Mouse (Mus musculus): Measurements from ENCODE around the gene F2. TPM values are rescaled to one million over a fixed set of nuclear protein-coding genes. Genes with fewer than 3 reads are reported as not detected.

F2 gene
- polyA plus RNA-seq, 1 experiment from 2014 or later, result 0.61 TPM

- peak overlapping the region; percentile 17; the same call in 1 of the 2 replicates for H3K27ac ChIP-seq (ENCODE audit: low read length)
- H3K4me1 ChIP-seq (ENCODE audit: control insufficient read depth, insufficient read depth, low read length), result no peaks in the 10 kb centered on the region
- H3K9ac ChIP-seq (replicated peaks; ENCODE audit: low read depth, low read length), result no peak overlapping the region
- no peak overlapping the region for H3K4me2 ChIP-seq (replicated peaks; ENCODE audit: low read depth, low read length)
- 50% methylated on average over 2 of the region's 2 CpGs for WGBS
- no peak overlapping the region for H3K4me3 ChIP-seq (ENCODE audit: low read depth, low read length)
- no peaks in the 10 kb centered on the region for H3K27me3 ChIP-seq (ENCODE audit: control insufficient read depth, insufficient read depth, low read length)
- peaks cover 64% of the 10 kb centered on the region for H3K36me3 ChIP-seq (ENCODE audit: control insufficient read depth, insufficient read depth, low read length)
- ATAC-seq (ENCODE audit: insufficient number of reproducible peaks, insufficient read depth, low FRiP score, low read depth), result peak; percentile 82
- H3K9me3 ChIP-seq (ENCODE audit: control insufficient read depth, low read depth, low read length), result no peaks in the 10 kb centered on the region
Observed at GRCm38 (mm10) chr2:91667747-91668146, 31.5 kb upstream of the F2 start.

- no peak overlapping the region for H3K4me2 ChIP-seq (replicated peaks; ENCODE audit: low read depth, low read length)
- ATAC-seq (ENCODE audit: insufficient number of reproducible peaks, insufficient read depth, low FRiP score, low read depth), result no peak
- no peak overlapping the region for H3K9ac ChIP-seq (replicated peaks; ENCODE audit: low read depth, low read length)
- no peaks in the 10 kb centered on the region for H3K4me1 ChIP-seq (ENCODE audit: control insufficient read depth, insufficient read depth, low read length)
- H3K4me3 ChIP-seq (ENCODE audit: low read depth, low read length), result no peak overlapping the region
- no peaks in the 10 kb centered on the region for H3K9me3 ChIP-seq (ENCODE audit: control insufficient read depth, low read depth, low read length)
- H3K27ac ChIP-seq (ENCODE audit: low read length), result no peak overlapping the region
- peaks cover 68% of the 10 kb centered on the region for H3K36me3 ChIP-seq (ENCODE audit: control insufficient read depth, insufficient read depth, low read length)
- H3K27me3 ChIP-seq (ENCODE audit: control insufficient read depth, insufficient read depth, low read length), result no peaks in the 10 kb centered on the region
- WGBS, result 93% methylated on average over 6 of the region's 6 CpGs
Observed at GRCm38 (mm10) chr2:91666386-91666910, 30.2 kb upstream of the F2 start.

DNA sequence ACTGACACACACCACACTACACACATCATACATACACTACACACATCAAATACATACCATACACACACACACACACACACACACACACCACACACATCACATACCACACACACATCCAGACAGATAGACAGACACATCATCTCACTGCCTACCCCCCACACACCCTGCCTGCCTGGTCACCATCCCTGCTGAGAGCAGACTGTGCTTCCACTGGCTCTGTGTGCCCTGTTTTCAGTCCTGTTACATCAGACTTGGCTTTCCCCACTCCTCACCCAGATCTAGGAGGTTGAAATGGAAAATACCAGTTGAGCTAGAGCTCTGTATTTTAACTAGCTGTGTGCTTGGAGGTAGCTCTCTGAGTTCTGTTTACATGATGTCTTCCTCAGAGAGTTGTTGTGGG, 28.6 kb upstream of the F2 start:
- H3K9ac ChIP-seq (replicated peaks; ENCODE audit: low read depth, low read length), result no peak overlapping the region
- no peak overlapping the region for H3K4me2 ChIP-seq (replicated peaks; ENCODE audit: low read depth, low read length)

DNA sequence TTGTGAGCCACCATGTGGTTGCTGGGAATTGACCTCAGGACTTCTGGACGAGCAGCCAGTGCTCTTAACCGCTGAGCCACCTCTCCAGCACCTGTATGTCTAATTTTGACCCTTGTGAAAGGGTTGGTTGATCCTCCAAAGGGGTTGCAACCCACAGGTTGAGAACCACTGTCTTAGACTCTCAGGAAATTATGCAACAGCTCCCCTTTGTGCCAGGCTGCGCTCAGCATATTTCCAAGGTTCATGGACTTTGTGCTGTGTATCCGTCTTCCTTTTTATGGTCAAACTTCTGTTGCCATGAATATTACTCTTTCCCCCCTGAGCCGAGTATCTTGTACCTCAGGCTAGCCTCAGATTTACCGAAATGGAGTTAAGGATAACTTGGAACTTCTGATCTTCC, 24.8 kb upstream of the F2 start:
- Histone ChIP-seq H3K36me3 (ENCODE audit: control insufficient read depth, insufficient read depth, low read length) (peaks cover 65% of the 10 kb centered on the region), H3K9ac (replicated peaks; ENCODE audit: low read depth, low read length) (no peak overlapping the region), H3K4me3 (ENCODE audit: low read depth, low read length) (no peak overlapping the region), H3K4me1 (ENCODE audit: control insufficient read depth, insufficient read depth, low read length) (no peaks in the 10 kb centered on the region), H3K27me3 (ENCODE audit: control insufficient read depth, insufficient read depth, low read length) (no peaks in the 10 kb centered on the region), H3K27ac (ENCODE audit: low read length) (no peak overlapping the region), H3K9me3 (ENCODE audit: control insufficient read depth, low read depth, low read length) (no peaks in the 10 kb centered on the region), H3K4me2 (replicated peaks; ENCODE audit: low read depth, low read length) (no peak overlapping the region)
- no peak for ATAC-seq (ENCODE audit: insufficient number of reproducible peaks, insufficient read depth, low FRiP score, low read depth)
- 91% methylated on average over 6 of the region's 6 CpGs for WGBS

More for the DNA sequence above, 28.6 kb upstream of the F2 start:
- Histone ChIP-seq H3K27ac (ENCODE audit: low read length) (no peak overlapping the region), H3K4me3 (ENCODE audit: low read depth, low read length) (no peak overlapping the region), H3K4me1 (ENCODE audit: control insufficient read depth, insufficient read depth, low read length) (no peaks in the 10 kb centered on the region), H3K27me3 (ENCODE audit: control insufficient read depth, insufficient read depth, low read length) (no peaks in the 10 kb centered on the region), H3K9me3 (ENCODE audit: control insufficient read depth, low read depth, low read length) (no peaks in the 10 kb centered on the region), H3K36me3 (ENCODE audit: control insufficient read depth, insufficient read depth, low read length) (peaks cover 64% of the 10 kb centered on the region)
- ATAC-seq (ENCODE audit: insufficient number of reproducible peaks, insufficient read depth, low FRiP score, low read depth), result no peak

DNA sequence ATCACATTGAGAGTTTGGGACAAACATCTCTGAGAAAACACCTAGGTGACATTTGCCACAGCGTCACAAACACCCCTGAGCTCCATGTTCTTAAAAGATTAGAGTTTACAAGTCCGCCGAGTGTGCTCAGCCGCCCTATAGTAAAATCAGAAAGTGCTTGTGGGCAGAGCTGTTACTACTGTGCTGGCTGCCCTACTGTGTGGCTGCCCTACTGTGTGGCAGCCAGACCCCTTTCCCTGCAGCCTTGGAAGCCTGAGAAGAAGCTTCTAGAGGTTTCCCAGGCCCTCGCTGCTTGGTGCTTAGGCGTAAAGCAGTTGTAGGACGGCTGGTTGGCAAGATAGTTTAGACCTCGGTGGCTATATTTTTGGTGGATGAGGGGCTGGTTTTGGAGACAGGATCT, 23.4 kb upstream of the F2 start:
- no peak for ATAC-seq (ENCODE audit: insufficient number of reproducible peaks, insufficient read depth, low FRiP score, low read depth)
- Histone ChIP-seq H3K9ac (replicated peaks; ENCODE audit: low read depth, low read length) (no peak overlapping the region), H3K4me3 (ENCODE audit: low read depth, low read length) (no peak overlapping the region), H3K4me1 (ENCODE audit: control insufficient read depth, insufficient read depth, low read length) (no peaks in the 10 kb centered on the region), H3K9me3 (ENCODE audit: control insufficient read depth, low read depth, low read length) (no peaks in the 10 kb centered on the region), H3K4me2 (replicated peaks; ENCODE audit: low read depth, low read length) (no peak overlapping the region), H3K36me3 (ENCODE audit: control insufficient read depth, insufficient read depth, low read length) (peaks cover 74% of the 10 kb centered on the region), H3K27me3 (ENCODE audit: control insufficient read depth, insufficient read depth, low read length) (no peaks in the 10 kb centered on the region), H3K27ac (ENCODE audit: low read length) (no peak overlapping the region)
- WGBS, result 94% methylated on average over 8 of the region's 8 CpGs

DNA sequence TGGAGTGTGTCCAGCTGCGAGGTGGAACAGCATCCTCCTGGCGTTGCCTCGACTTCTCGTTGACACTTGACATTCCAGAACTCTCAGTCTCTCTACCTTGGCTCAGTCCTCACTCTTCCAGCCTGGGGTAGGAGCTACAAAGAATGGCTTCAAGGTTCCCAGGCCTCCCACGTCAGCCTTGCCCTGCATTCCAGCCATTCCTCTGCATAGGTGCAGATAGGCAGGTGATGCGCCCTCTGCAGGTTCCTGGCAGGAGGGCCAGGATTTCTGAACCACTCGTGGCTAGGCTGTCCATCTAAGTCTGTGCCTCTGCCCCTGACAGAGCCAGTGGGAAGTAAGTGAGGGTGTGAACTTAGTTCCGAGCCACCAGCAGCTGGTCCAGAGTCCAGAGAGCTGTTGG, 20.6 kb upstream of the F2 start:
- Histone ChIP-seq H3K27me3 (ENCODE audit: control insufficient read depth, insufficient read depth, low read length) (no peaks in the 10 kb centered on the region), H3K36me3 (ENCODE audit: control insufficient read depth, insufficient read depth, low read length) (peaks cover 64% of the 10 kb centered on the region), H3K27ac (ENCODE audit: low read length) (no peak overlapping the region), H3K9me3 (ENCODE audit: control insufficient read depth, low read depth, low read length) (no peaks in the 10 kb centered on the region), H3K4me3 (ENCODE audit: low read depth, low read length) (no peak overlapping the region), H3K4me2 (replicated peaks; ENCODE audit: low read depth, low read length) (no peak overlapping the region), H3K9ac (replicated peaks; ENCODE audit: low read depth, low read length) (no peak overlapping the region), H3K4me1 (ENCODE audit: control insufficient read depth, insufficient read depth, low read length) (peaks cover 4% of the 10 kb centered on the region; the same call in 1 of the 2 replicates)
- 55% methylated on average over 8 of the region's 8 CpGs for WGBS
- 0 out of 2 replicates have a peak, but pooled peaks have one; percentile 33 for ATAC-seq (ENCODE audit: insufficient number of reproducible peaks, insufficient read depth, low FRiP score, low read depth)

DNA sequence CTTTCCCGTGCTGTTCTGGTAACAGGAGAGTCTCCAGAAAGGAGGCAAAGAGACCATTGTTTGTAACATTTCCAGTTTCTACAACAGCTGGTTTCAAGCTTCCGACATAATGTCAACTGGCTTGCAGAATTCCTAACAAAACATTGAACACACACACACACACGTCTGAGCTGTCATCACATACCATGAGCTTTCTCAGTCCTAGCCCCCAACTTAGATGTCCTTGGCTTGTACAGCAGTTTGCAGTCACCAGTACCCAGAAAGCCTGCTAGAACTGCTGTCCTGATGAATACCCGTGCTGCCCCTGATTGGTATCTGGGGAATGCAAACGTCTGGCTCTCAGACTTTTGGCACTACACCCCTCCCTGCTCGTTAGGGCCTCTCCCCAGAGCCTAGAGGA, 19.6 kb upstream of the F2 start:
- Histone ChIP-seq H3K36me3 (ENCODE audit: control insufficient read depth, insufficient read depth, low read length) (peaks cover 58% of the 10 kb centered on the region), H3K27me3 (ENCODE audit: control insufficient read depth, insufficient read depth, low read length) (no peaks in the 10 kb centered on the region), H3K27ac (ENCODE audit: low read length) (no peak overlapping the region), H3K9ac (replicated peaks; ENCODE audit: low read depth, low read length) (no peak overlapping the region), H3K4me2 (replicated peaks; ENCODE audit: low read depth, low read length) (no peak overlapping the region), H3K9me3 (ENCODE audit: control insufficient read depth, low read depth, low read length) (no peaks in the 10 kb centered on the region), H3K4me1 (ENCODE audit: control insufficient read depth, insufficient read depth, low read length) (peaks cover 9% of the 10 kb centered on the region; the same call in 1 of the 2 replicates), H3K4me3 (ENCODE audit: low read depth, low read length) (no peak overlapping the region)
- 58% methylated on average over 6 of the region's 6 CpGs for WGBS
- ATAC-seq (ENCODE audit: insufficient number of reproducible peaks, insufficient read depth, low FRiP score, low read depth), result no peak

DNA sequence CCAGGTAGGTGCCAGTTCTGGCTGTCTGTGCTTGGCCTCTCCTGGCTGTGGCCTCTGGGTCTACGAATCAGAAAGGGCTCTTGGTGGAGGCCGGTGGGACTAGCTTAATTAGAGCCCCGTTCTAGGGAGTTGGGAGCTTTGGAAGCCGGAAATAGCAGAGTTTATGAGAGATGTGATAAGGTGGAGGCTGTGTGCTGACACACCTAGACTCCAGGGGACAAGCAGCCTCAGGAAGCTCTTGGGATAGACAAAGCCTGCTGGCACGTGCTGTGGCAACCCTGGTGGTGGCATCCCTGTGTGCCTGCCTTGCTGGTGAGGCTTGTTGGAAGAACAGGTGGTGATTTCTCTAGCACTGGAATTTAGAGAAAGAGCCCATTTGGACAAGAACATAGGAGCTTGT, 19.2 kb upstream of the F2 start:
- no peaks in the 10 kb centered on the region for H3K9me3 ChIP-seq (ENCODE audit: control insufficient read depth, low read depth, low read length)
- ATAC-seq (ENCODE audit: insufficient number of reproducible peaks, insufficient read depth, low FRiP score, low read depth), result no peak
- no peaks in the 10 kb centered on the region for H3K27me3 ChIP-seq (ENCODE audit: control insufficient read depth, insufficient read depth, low read length)
- no peak overlapping the region for H3K9ac ChIP-seq (replicated peaks; ENCODE audit: low read depth, low read length)
- H3K4me3 ChIP-seq (ENCODE audit: low read depth, low read length), result no peak overlapping the region
- H3K4me2 ChIP-seq (replicated peaks; ENCODE audit: low read depth, low read length), result no peak overlapping the region
- no peak overlapping the region for H3K27ac ChIP-seq (ENCODE audit: low read length)
- peaks cover 10% of the 10 kb centered on the region; the same call in 1 of the 2 replicates for H3K4me1 ChIP-seq (ENCODE audit: control insufficient read depth, insufficient read depth, low read length)
- whole genome bisulfite sequencing, result 87% methylated on average over 5 of the region's 5 CpGs
- peaks cover 57% of the 10 kb centered on the region for H3K36me3 ChIP-seq (ENCODE audit: control insufficient read depth, insufficient read depth, low read length)

DNA sequence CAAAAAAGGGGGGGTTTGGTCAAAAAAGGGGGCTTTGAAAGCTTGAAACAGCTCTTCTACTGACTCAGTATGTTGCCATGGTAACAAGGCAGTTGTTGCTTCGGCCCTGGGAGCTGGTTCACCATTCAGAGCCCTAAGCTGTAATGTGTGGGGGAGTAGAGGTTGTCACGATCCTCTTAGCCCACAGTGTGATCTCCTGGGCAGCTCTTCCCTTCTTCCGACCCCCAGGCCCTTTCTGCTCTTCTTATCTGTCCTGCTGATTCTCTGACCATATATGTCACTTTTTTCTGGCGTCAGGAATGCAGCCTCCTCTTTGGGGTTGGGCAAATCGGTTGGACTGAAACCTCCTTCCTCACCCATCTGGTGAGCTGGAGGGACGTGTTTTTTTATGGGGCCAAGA, 16.6 kb upstream of the F2 start:
- 52% methylated on average over 6 of the region's 6 CpGs for WGBS
- Histone ChIP-seq H3K9me3 (ENCODE audit: control insufficient read depth, low read depth, low read length) (no peaks in the 10 kb centered on the region), H3K4me2 (replicated peaks; ENCODE audit: low read depth, low read length) (no peak overlapping the region), H3K27ac (ENCODE audit: low read length) (no peak overlapping the region), H3K4me1 (ENCODE audit: control insufficient read depth, insufficient read depth, low read length) (peaks cover 14% of the 10 kb centered on the region; the same call in 1 of the 2 replicates), H3K4me3 (ENCODE audit: low read depth, low read length) (no peak overlapping the region), H3K9ac (replicated peaks; ENCODE audit: low read depth, low read length) (no peak overlapping the region), H3K27me3 (ENCODE audit: control insufficient read depth, insufficient read depth, low read length) (no peaks in the 10 kb centered on the region), H3K36me3 (ENCODE audit: control insufficient read depth, insufficient read depth, low read length) (peaks cover 43% of the 10 kb centered on the region)
- no peak for ATAC-seq (ENCODE audit: insufficient number of reproducible peaks, insufficient read depth, low FRiP score, low read depth)
